Mouse (Mus musculus) forebrain, embryonic 14.5 days (tissue): Measurements from ENCODE around the gene 4632433K11Rik. TPM values are rescaled to one million over a fixed set of nuclear protein-coding genes. Genes with fewer than 3 reads are reported as not detected.
"Not testable (repeated sequence)": the region's sequence is repeated elsewhere in the genome, so short reads cannot be mapped to it uniquely, and the experiment has no call there.

Experiments
- ATAC-seq: fragments of 200-750 bp; cut with Nextera tagmentation; 2 replicates; pipeline ENCODE4 v1.8.0; 2017; ENCODE audit warnings: mild to moderate bottlenecking, moderate library complexity
- DNase-seq: peaks from one replicate; pipeline ENCODE4 v3.0.0-alpha.2; 2015; ENCODE audit warnings: low spot score
- H3K27ac ChIP-seq: fragments of 300-500 bp; sonication (generic); 2 replicates; pipeline ENCODE4 v1.5.1; 2014; ENCODE audit warnings: low read depth, mild to moderate bottlenecking, control low read depth, low read length, moderate library complexity
- H3K27me3 ChIP-seq: fragments of 300-500 bp; sonication (generic); replicated peaks from 2 replicates; pipeline ENCODE4 v1.6.1; 2014; ENCODE audit warnings: low read length, control low read depth, mixed read lengths; ENCODE audit not compliant: control insufficient read depth, insufficient read depth
- H3K36me3 ChIP-seq: fragments of 300-500 bp; sonication (generic); 2 replicates; pipeline ENCODE4 v1.6.1; 2014; ENCODE audit warnings: low read length, control low read depth; ENCODE audit not compliant: control insufficient read depth, insufficient read depth
- H3K4me1 ChIP-seq: fragments of 300-500 bp; sonication (generic); 2 replicates; pipeline ENCODE4 v1.6.1; 2014; ENCODE audit warnings: antibody characterized with exemption, low read length, control low read depth; ENCODE audit not compliant: control insufficient read depth, insufficient read depth
- H3K4me2 ChIP-seq: fragments of 300-500 bp; sonication (generic); 2 replicates; pipeline ENCODE4 v1.6.1; 2014; ENCODE audit warnings: mild to moderate bottlenecking, control low read depth, low read length
- H3K4me3 ChIP-seq: fragments of 300-500 bp; sonication (generic); 2 replicates; pipeline ENCODE4 v1.5.1; 2014; ENCODE audit warnings: low read depth, low read length, control low read depth
- H3K9ac ChIP-seq: fragments of 300-500 bp; sonication (generic); 2 replicates; pipeline ENCODE4 v1.6.1; 2014; ENCODE audit warnings: mild to moderate bottlenecking, low read length, control low read depth, moderate library complexity
- H3K9me3 ChIP-seq: fragments of 300-500 bp; sonication (generic); replicated peaks from 2 replicates; pipeline ENCODE4 v1.6.1; 2016; ENCODE audit warnings: low read length, control low read depth, mixed read lengths; ENCODE audit not compliant: control insufficient read depth
- WGBS: fragments of 180-500 bp; shearing (Covaris S2); extraction: QIAGEN DNeasy Blood & Tissue Kit; methylation state at CpG from one replicate; pipeline ENCODE4 v1.1.7; 2014; 5-methylcytosine and 5-hydroxymethylcytosine counted together
- polyA plus RNA-seq: library from polyadenylated mRNA; unstranded; fragments of >200 nt; fragmentation: Nextera tagmentation; extraction: Ambion mirVana; gene quantifications from 2 replicates; pipeline ENCODE4 v1.2.1, GENCODE M21; 2014

4632433K11Rik gene
- polyA plus RNA-seq, 1 experiment from 2014 or later, result not detected

DNA sequence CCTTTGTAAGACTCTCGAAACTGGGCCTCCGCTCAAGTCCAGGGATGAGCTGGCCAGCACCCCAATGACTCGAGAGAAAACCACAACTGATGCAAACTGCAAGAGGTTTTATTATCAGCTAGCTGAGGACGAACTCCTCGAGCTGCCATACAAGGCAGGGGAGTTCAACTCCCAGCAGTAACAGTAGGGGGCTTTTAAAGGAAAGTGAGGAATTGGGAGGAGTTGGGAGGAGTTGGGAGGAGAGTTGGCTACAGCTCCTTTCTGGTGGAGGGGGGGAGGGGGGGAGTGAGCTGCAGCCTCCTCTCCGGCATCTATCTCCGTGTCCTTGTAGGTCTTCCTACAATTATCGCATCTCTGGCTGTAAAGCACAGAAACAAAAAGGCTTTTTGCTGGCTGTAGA lies 31.0 kb upstream of the 4632433K11Rik start:
- H3K27ac ChIP-seq, H3K4me3 ChIP-seq, ATAC-seq, H3K9ac ChIP-seq, H3K27me3 ChIP-seq, H3K4me2 ChIP-seq, H3K4me1 ChIP-seq, DNase-seq, H3K9me3 ChIP-seq: not testable (repeated sequence)
- 60% methylated on average over 8 of the region's 8 CpGs for WGBS
- H3K36me3 ChIP-seq, result peaks cover 18% of the 10 kb centered on the region

DNA sequence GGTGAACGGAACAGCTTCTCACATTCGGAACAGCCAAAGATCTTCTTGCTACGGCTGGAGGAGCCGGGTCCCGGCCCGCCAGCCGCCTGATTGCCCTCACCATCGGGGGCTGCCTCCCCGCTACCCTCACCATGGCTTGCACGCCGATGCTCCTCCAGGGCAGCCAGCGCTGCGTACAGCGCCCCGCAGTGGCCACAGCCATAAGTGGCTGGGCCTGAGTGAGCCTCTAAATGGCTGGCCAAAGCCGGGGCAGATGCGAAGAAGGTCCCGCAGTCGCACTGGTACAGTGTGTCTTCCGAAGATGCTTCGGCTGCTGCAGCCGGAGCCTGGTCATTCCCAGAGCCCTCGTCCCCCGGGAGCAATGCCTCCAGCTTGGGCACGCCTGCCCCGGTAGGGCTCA lies 25.7 kb upstream of the 4632433K11Rik start:
- Histone ChIP-seq H3K27ac (no peak overlapping the region), H3K4me3 (no peak overlapping the region), H3K36me3 (peaks cover 68% of the 10 kb centered on the region), H3K9me3 (no peaks in the 10 kb centered on the region), H3K4me2 (no peak overlapping the region), H3K4me1 (no peaks in the 10 kb centered on the region), H3K27me3 (no peaks in the 10 kb centered on the region), H3K9ac (no peak overlapping the region)
- ATAC-seq, result no peak
- WGBS, result 97% methylated on average over 26 of the region's 26 CpGs
- no peak for DNase-seq

DNA sequence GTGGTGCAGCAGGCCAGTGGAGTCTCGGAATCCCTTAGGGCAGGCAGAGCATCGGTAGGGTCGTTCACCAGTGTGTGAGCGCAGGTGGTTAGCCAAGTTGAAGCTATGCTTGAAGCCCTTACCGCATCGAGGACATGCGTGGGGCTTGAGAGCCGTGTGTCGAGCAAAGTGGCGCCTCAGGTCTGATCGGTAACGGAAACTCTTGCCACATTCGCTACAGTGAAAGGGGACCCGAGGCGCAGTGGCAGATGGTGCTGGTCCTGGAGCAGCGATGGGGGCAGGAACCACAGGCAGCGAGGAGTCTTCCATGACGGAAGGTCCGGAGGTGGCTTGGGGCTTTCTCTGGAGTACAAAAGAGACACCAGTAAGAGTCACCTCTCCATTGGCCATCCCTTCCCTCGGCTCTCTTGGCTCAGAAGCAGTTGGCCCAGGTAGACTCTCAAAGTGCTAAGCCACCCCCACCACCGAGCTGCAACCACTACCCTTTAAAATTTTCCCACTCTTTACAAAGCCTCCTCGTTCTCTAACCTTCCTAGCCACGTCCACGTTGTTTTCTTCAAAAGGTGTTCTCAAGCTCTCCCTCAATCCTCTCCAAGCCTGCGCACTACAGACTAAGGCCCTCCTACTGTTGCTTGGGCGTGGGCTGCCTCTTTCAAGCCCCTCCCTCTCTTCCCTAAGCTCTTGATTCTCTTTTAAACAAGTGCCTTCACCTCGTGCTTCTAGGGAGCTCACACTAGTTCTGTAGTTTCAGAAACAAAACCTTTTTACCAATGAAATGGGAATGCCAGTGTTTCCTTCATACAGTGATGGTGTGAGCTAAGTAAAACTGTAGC lies 21.0 kb upstream of the 4632433K11Rik start:
- H3K4me3 ChIP-seq, result no peak overlapping the region
- no peak for DNase-seq
- peaks cover 5% of the 10 kb centered on the region; the same call in 1 of the 2 replicates for H3K4me1 ChIP-seq
- ATAC-seq, result no peak
- H3K4me2 ChIP-seq, result peak overlapping the region; percentile 52; the same call in 1 of the 2 replicates
- no peak overlapping the region for H3K9ac ChIP-seq
- no peak overlapping the region for H3K27ac ChIP-seq
- WGBS, result 92% methylated on average over 27 of the region's 27 CpGs
- no peaks in the 10 kb centered on the region for H3K27me3 ChIP-seq
- H3K36me3 ChIP-seq, result peaks cover 50% of the 10 kb centered on the region
- no peaks in the 10 kb centered on the region for H3K9me3 ChIP-seq

DNA sequence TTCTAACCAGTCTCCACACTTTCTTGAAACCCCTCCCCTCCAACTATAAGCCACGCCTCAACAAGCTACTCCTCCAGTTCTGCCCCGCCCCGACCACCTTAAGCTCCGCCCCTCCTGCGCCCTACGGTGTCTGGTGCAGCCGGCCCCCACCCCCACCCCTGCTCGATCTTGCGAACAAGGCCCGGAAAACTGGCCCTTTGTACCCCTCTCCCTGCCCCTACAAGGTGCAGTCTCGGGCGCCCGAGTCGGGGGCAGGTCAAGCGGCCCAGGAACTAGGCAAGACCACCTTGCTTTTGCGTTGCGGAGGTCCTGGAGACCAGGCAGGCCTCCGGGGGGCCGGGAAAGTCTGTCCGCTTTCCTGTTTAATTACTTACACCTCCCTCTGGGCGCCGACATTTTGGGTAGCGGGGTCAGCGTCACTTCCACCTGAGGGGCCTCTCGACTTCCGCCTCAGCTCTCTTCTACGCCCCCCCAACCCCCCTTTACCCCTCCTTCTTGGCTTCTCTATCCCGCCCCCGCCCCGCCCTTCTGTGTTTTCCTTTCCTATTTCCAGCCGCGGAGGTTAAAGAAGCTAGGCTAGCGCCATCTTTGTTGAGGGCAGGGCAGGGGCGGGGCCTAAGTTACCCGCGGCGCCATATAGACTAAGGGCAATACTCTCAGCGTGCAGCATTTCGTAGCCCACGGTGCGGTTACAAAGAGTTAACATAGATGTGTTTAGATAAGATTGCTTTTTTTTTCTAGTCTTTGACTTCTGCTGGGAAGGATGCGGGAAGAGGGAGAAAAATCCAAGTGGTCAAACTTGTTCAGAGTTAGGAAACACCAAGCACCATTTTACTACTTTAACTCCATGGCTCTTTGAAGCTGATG lies 19.4 kb upstream of the 4632433K11Rik start, which contains the start of the genes Zfp524 and Fiz1:
Zfp524 (plus strand) TSS at position 165 of the 867 bp plus-strand sequence.
Fiz1 (minus strand) TSS at position 447 of the 867 bp plus-strand sequence.
- peak within 1 kb of the TSS; percentile 88 for H3K9ac ChIP-seq
- peak within 1 kb of the TSS; percentile 99 for H3K27ac ChIP-seq
- H3K4me3 ChIP-seq, result peak within 1 kb of the TSS; percentile 70
- H3K4me2 ChIP-seq, result peak within 1 kb of the TSS; percentile 59
- peak; percentile 98 for DNase-seq
- peaks cover 5% of the 10 kb centered on the region; the same call in 1 of the 2 replicates for H3K4me1 ChIP-seq
- H3K36me3 ChIP-seq, result peaks cover 34% of the 10 kb centered on the region
- under 1% methylated on average over 42 of the region's 42 CpGs for WGBS
- H3K9me3 ChIP-seq, result no peaks in the 10 kb centered on the region
- H3K27me3 ChIP-seq, result no peaks in the 10 kb centered on the region
- peak; percentile 84 for ATAC-seq

DNA sequence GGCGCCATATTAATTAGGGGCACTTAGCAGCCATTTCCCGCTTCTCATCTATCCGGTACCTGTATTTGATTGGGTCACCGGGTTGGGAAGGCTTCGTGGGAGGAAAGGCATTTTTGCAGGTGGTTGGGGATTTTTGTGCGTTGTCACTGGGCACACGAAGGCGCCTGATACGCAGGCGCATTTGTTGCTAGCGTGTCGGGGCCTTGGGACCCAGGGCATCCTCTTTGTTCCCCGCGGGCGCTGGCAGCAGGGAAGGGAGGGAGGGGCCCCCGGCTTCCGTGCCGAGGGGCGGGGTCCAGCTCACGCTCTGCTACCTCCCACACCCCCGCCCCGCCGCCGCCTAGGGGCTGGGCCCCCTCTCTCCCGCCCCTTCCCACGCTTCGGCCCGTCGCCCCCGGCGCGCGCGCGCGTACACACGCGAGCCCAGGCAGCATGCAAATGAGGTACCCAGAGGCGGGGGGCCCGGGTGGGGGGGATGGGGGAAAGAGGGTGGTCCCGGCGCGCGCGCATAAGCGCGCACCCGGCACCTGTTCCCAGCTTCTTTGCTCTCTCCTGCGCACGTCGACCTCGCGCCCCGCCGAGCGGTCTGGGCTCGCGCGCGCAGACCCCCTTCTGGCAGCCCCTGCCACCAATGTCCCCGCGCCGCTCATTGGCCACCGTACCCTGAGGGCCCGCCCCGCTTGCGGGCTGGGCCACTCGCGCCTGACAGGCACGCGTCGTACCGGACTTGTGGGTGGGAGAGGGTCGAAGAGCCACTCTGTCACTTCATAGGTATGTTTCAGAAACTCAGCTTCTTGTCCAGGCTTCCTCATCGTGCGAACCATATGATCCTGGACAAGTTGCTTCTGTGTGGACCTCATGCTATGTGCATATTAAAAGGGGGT lies 18.6 kb upstream of the 4632433K11Rik start, which contains the start of gene Gm44973:
Gm44973 (plus strand) TSS at position 379 of the 884 bp plus-strand sequence.
- Histone ChIP-seq H3K36me3 (peaks cover 26% of the 10 kb centered on the region), H3K9ac (peak within 1 kb of the TSS; percentile 88), H3K4me1 (peaks cover 5% of the 10 kb centered on the region; the same call in 1 of the 2 replicates), H3K4me3 (peak within 1 kb of the TSS; percentile 70), H3K9me3 (no peaks in the 10 kb centered on the region), H3K4me2 (peak within 1 kb of the TSS; percentile 59), H3K27ac (peak within 1 kb of the TSS; percentile 99), H3K27me3 (no peaks in the 10 kb centered on the region)
- under 1% methylated on average over 60 of the region's 76 CpGs for WGBS
- peak; percentile 97 for DNase-seq
- ATAC-seq, result peak; percentile 78

DNA sequence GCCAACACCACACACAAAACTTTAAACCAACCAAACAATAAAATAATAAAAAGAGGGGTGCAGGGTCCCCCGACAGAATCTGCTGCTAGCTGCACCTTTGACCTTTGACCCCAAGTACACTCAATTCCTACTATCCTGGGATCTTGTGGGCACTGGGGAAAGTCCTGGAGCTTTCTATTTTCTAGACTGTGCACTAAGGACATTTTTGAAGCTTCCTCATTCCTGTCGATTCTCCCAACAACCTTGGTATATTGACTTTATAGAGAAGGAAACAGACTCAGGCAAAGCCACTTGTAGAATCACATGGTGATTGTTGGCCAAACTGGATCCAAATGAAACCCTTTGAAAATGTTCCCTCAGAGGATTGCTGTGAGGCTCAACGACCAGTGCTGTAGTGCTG lies 17.9 kb upstream of the 4632433K11Rik start:
- Histone ChIP-seq H3K4me3 (peak overlapping the region; percentile 70), H3K4me1 (peaks cover 6% of the 10 kb centered on the region), H3K4me2 (peak overlapping the region; percentile 59), H3K27ac (peak overlapping the region; percentile 99), H3K36me3 (peaks cover 19% of the 10 kb centered on the region), H3K9ac (peak overlapping the region; percentile 70), H3K27me3 (no peaks in the 10 kb centered on the region), H3K9me3 (no peaks in the 10 kb centered on the region)
- ATAC-seq (no peak), DNase-seq (no peak)
- 70% methylated on average over 3 of the region's 3 CpGs for WGBS

DNA sequence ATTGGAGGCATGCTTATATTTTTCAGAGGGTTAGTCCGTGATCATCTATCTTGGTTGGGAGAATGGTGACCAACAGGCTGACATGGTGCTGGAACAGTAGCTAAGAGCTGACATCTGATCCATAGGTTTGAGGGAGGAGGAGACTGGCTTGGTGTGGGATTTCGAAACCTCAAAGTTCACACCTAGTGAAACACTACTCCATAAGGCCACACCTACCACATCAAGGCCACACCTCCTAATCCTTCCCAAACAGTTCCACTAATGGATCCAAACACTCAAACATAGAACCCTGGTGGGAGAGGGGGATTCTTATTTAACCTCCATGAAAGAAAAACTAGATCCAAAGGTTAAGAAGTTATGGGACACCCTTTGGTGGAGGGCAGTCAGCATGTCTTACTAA lies 17.0 kb upstream of the 4632433K11Rik start:
- 98% methylated on average over 2 of the region's 2 CpGs for WGBS
- Histone ChIP-seq H3K27ac (no peak overlapping the region), H3K27me3 (no peaks in the 10 kb centered on the region), H3K9ac (no peak overlapping the region), H3K4me3 (no peak overlapping the region), H3K9me3 (no peaks in the 10 kb centered on the region), H3K36me3 (peaks cover 12% of the 10 kb centered on the region), H3K4me1 (peaks cover 13% of the 10 kb centered on the region), H3K4me2 (no peak overlapping the region)
- ATAC-seq (no peak), DNase-seq (no peak)

DNA sequence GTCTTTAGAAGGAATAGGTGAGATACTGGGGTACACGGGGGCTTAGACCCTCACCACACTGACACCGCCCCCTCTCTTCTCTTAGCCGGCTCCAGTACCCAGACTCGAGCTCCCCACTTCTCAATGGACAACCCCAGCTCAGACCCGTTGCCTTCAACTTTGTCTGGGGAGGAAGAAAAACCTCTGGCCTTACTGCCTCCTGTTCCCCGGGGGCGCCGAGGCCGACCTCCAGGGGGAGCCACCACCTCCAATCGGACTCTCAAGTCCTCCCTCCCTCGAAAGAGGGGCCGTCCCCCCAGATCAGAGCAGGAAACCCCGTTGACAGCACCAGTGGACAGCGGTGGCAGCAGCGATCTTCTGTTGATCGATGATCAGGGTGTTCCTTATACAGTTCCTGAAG lies 16.6 kb upstream of the 4632433K11Rik start:
- Histone ChIP-seq H3K9ac (no peak overlapping the region), H3K9me3 (no peaks in the 10 kb centered on the region), H3K27ac (no peak overlapping the region), H3K4me2 (no peak overlapping the region), H3K36me3 (peaks cover 12% of the 10 kb centered on the region), H3K4me1 (peaks cover 13% of the 10 kb centered on the region), H3K4me3 (no peak overlapping the region), H3K27me3 (no peaks in the 10 kb centered on the region)
- no peak for DNase-seq
- WGBS, result 94% methylated on average over 16 of the region's 16 CpGs
- no peak for ATAC-seq
